Mouse (Mus musculus) left cerebral cortex, postnatal 25 days (tissue): ENCODE data around the gene Gm21882. TPM values are rescaled to one million over a fixed set of nuclear protein-coding genes. Genes with fewer than 3 reads are reported as not detected.
"Not testable (repeated sequence)": the region's sequence is repeated elsewhere in the genome, so short reads cannot be mapped to it uniquely, and the experiment has no call there.

Experiments used
- DNase-seq, 2 experiments: peaks; one replicate each; pipeline ENCODE4 v3.0.0; 2022; ENCODE audit warnings: low spot score in 2 of 2, mixed read lengths in 1 of 2
- intact Hi-C: fragments of 180-260 bp; cut with DNase I; formaldehyde crosslinking; loops from one replicate; pipeline ENCODE4 v1.15.1; 2025
- total RNA-seq, 2 experiments: library from RNA; stranded (reverse); gene quantifications; 2 replicates each; pipeline ENCODE4 v1.2.3; 2021

Gene Gm21882
- total RNA-seq, result not detected

DNA sequence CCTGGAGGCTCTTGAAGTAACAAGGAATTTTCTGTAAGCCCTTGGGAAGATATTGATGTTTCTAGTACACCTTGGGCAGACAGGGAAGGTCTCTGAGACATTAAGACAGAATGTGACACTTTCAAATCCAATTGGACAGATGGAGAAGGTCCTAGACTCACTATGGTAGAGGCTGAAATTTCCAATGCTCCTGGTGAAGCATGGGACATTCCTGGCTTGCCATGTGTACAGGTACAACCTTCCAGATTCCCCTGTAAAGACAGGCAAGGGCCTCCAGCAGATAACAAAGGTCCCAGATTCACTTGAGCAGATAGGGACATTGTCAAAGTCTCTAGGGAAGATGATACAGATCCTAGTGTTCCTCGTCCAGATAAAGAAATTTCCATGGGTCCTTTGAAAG lies at the start of gene Gm21882:
Gene Gm21882, minus strand, starts transcription at position 101 of the 400 bp plus-strand sequence.
- DNase-seq, intact Hi-C loops: not testable (repeated sequence)

Other genes with a start within 250 kb of the Gm21882 start
- gene Gm21865, start 64.6 kb downstream of the Gm21882 start, total RNA-seq, result not detected